Mouse (Mus musculus): Measurements from ENCODE around the gene Gm28434.

Gm28434 gene

GRCm38 (mm10) chr5:87969201-87969600 is at the start of gene Gm28434, which contains the start of gene 2310003L06Rik:
Gene Gm28434, plus strand, starts transcription at chr5:87969517.
Gene 2310003L06Rik, plus strand, starts transcription at chr5:87969459.
- in situ Hi-C loops (cut with MboI; ENCODE audit: low sequenced_read_pairs), result no loop called here

DNA sequence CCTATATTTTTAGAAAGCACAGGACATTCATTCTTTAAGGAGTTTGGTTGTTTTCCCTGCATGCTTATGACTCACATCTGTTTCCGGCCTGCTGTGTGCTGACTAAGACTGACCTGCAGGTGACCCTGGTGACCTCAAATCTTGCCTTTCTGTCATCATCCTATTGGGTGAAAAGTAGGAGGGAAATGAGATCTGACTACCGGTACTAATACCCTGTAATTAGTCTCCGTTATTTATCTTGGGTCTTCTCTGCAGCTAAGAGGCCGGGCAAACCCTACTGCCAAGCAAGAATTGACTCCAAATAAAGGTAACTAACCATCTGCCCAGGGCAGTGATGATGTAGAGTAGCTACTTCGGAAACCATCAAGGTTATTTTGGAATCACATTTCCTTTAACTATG is 43.9 kb upstream of the Gm28434 start, which contains the start of gene Csn3:
Csn3 (plus strand) TSS at position 208 of the 400 bp plus-strand sequence.
- in situ Hi-C loops (cut with MboI; ENCODE audit: low sequenced_read_pairs), result no loop called here

- in situ Hi-C loops (cut with MboI; ENCODE audit: low sequenced_read_pairs), result no loop called here
Measured at GRCm38 (mm10) chr5:87931603-87932002, 37.7 kb upstream of the Gm28434 start.

DNA sequence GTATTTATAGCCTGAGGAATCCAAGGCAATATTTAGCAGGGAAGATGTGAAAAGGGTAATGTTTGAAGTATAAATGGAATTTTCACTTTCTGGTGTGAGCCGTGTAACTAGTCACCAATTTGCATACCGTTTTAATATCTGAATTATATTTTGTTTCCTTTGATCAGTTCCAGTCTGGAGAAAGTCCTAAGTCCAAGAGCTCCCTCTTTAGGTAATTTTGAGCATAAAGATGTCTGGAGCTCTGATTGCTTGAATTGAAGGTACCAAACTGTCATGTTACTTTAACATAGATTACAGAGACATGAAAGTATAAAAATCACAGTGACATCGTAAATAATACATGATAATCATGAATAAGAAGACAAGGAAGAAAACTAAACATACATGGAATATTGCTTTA is 28.6 kb upstream of the Gm28434 start:
- in situ Hi-C loops (cut with MboI; ENCODE audit: low sequenced_read_pairs), result no loop called here

GRCm38 (mm10) chr5:87942515-87942914 is 26.8 kb upstream of the Gm28434 start:
- in situ Hi-C loops (cut with MboI; ENCODE audit: low sequenced_read_pairs), result no loop called here

- in situ Hi-C loops (cut with MboI; ENCODE audit: low sequenced_read_pairs), result no loop called here
Measured at GRCm38 (mm10) chr5:87951836-87952235, 17.5 kb upstream of the Gm28434 start.

- in situ Hi-C loops (cut with MboI; ENCODE audit: low sequenced_read_pairs), result no loop called here
Measured at GRCm38 (mm10) chr5:87979139-87979538, 9.8 kb downstream of the Gm28434 start, which contains the start of gene Cabs1. Gene Cabs1, plus strand, starts transcription at chr5:87979439.

DNA sequence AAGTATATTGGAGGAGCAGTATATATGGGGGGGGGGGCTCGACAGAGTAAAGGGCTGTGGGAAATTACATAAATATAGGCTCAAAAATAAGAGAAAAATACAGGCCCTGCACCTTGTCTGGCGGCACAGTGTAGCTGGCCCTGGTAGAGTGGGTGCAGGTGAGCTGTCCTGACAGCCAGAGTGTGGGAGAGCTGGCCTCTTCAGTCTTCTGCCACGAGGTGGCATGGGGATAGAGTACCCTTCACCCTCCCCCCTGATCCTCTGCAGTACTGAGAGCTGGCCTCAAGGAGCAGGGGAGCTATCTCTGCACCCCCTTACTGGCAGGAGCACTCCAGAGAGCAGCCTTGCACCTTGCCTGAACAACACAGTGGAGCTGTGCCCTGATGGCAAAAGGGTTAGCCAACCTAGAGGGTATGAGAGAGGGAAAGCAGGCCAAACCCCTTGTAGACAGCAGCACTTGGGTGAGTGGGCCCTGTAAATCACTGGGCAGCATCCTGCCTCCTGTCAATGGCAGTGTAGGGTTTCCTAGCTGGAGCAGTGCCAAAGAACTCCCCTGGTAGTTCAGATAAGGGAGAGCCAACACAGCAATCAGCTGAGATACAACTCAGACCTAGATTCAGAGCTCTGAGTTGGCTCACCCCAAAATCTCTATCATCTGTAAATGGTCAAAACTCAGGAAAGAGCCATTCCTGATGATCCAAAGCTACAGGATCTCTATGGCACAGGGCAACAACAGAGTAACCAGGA is 13.3 kb downstream of the Gm28434 start:
- in situ Hi-C loops (cut with MboI; ENCODE audit: low sequenced_read_pairs), result no loop called here

DNA sequence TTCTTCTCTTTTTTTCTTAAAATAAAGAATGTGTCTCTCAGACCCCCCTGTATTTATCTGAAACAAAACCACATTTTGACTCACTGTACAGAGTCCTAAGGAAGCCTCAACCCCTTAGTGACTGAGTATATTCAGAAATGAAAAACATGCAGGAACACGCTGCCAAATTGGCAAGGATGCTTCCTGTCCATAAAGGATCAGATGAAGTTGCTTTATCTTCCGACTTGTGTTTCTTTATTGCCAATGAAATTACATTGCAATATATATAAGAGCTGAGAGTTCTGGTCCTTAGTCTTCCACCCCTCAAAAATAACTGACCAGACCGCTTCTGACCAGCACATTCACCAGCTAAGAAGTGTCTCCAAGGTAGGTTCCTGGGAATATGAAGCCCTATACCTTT is 32.9 kb downstream of the Gm28434 start, which contains the start of gene Smr3a:
Smr3a (plus strand) TSS at position 301 of the 400 bp plus-strand sequence.
- in situ Hi-C loops (cut with MboI; ENCODE audit: low sequenced_read_pairs), result no loop called here

DNA sequence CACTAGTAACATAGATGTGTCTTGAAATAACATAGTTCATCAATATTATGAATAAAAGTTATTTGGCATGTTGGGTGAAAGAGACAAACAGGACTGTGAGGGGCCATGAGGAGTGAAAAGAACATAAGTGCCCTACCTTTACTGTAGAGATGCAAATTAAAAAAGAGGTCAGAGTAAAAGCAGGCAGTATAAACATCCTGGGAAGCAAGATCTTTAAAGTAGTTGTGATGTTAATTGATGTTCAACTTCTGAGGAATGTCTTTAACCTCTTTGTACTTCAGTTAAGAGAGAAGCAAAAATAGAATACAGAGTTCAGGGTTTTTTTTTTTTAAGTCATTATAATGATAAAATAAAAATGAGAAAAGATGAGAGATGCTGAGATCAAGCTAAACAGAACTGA is 35.9 kb downstream of the Gm28434 start:
- in situ Hi-C loops (cut with MboI; ENCODE audit: low sequenced_read_pairs), result no loop called here
